Mouse (Mus musculus): ENCODE measurements around the gene Kcne4. TPM values are rescaled to one million over a fixed set of nuclear protein-coding genes. Genes with fewer than 3 reads are reported as not detected.

Kcne4 gene
- polyA plus RNA-seq, 1 experiment from 2014 or later = 4.6 TPM

DNA sequence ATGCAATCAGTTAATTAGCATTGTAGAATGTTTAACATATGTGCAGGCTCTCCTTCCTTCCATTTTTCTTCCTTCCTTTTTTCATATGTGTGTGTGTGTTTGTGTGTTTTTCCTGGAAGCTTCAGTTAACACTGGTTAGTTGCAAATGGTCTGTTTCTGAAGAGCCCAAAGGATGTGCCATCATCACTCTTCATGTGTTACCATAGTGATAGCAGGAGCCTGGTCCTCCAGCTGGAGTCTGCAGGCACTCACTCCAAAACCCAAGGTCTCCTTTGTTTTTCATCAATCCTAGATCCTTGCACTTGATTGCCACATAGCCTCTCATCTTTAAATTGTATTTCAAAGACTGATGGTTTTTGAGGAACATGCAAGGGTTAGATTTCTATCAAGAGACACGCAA lies 29.1 kb downstream of the Kcne4 start:
- no peak overlapping the region for H3K9ac ChIP-seq (ENCODE audit: low read length)
- H3K4me3 ChIP-seq (ENCODE audit: low read depth, low read length) = no peak overlapping the region
- no peaks in the 10 kb centered on the region for H3K4me1 ChIP-seq (replicated peaks; ENCODE audit: control insufficient read depth, insufficient read depth, low read length)
- no peaks in the 10 kb centered on the region for H3K9me3 ChIP-seq (ENCODE audit: control insufficient read depth, low read length)
- DNase-seq (ENCODE audit: low spot score) (no peak), ATAC-seq (replicated peaks; ENCODE audit: low FRiP score, low TSS enrichment, low read depth) (no peak)
- no peaks in the 10 kb centered on the region for H3K36me3 ChIP-seq (ENCODE audit: control insufficient read depth, insufficient read depth, low read length)
- H3K4me2 ChIP-seq (ENCODE audit: low read length) = no peak overlapping the region
- H3K27me3 ChIP-seq (replicated peaks; ENCODE audit: control insufficient read depth, insufficient read depth, low read length) = no peaks in the 10 kb centered on the region
- WGBS = 86% methylated on average over 1 of the region's 1 CpGs
- no peak overlapping the region for H3K27ac ChIP-seq (ENCODE audit: low read depth)

DNA sequence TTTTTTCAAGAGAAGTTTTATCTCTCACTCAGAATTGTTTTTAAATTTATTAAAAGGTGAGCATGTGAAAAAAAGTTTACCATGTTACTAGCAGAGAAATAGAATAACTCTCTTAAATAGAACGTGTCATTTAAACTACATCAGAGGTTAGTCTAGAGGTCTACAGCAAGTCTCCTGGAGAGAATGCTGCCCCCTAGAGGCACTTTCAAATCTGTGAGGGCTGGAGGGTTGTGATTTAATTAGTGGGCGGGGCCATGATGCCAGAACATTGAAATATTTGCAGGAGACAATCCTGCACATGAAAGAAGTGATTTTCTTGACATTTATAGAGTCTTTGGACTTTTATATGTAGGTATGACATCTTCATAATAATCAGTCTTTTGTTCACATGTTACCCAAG lies 29.9 kb downstream of the Kcne4 start:
- Histone ChIP-seq H3K4me3 (ENCODE audit: low read depth, low read length) (no peak overlapping the region), H3K9me3 (ENCODE audit: control insufficient read depth, low read length) (no peaks in the 10 kb centered on the region), H3K4me2 (ENCODE audit: low read length) (no peak overlapping the region), H3K27me3 (replicated peaks; ENCODE audit: control insufficient read depth, insufficient read depth, low read length) (no peaks in the 10 kb centered on the region), H3K4me1 (replicated peaks; ENCODE audit: control insufficient read depth, insufficient read depth, low read length) (no peaks in the 10 kb centered on the region), H3K27ac (ENCODE audit: low read depth) (no peak overlapping the region), H3K9ac (ENCODE audit: low read length) (no peak overlapping the region), H3K36me3 (ENCODE audit: control insufficient read depth, insufficient read depth, low read length) (no peaks in the 10 kb centered on the region)
- DNase-seq (ENCODE audit: low spot score) (no peak), ATAC-seq (replicated peaks; ENCODE audit: low FRiP score, low TSS enrichment, low read depth) (no peak)
- 47% methylated on average over 2 of the region's 2 CpGs for WGBS

DNA sequence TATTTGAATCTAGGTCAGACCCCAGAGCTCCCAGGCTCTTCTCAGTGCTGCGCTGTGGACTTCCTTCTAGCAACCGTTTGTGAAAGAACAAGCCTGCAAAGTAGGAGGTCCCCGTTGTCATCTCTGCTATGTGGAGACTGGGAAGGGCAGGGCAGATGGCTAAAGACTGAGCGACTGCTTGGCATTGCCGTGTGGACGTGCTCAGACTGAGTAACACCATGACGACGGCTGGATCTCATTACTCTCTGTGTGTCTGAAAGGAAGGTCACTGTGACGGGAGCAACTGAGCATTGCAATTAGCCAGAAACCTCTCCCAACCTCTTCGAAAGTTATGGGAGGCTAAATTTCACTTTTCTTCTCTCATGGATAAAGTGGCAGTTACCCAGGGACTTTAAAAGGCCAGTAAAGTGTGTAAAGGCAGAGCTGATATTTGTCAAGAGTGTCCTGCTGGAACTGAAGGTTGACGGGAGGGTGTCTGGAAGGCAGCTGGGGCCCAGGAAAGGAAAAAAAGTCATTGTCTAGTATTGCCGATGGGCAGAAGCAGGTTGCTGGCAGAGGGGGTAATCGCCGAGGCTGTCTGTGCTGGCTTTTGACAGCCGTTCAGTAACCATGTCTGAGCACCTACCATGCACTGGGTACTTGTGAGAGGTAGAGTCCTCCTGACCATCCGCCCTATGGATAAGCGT lies 36.0 kb downstream of the Kcne4 start:
- H3K36me3 ChIP-seq (ENCODE audit: control insufficient read depth, insufficient read depth, low read length) = no peaks in the 10 kb centered on the region
- DNase-seq (ENCODE audit: low spot score) (no peak), ATAC-seq (replicated peaks; ENCODE audit: low FRiP score, low TSS enrichment, low read depth) (no peak)
- H3K9me3 ChIP-seq (ENCODE audit: control insufficient read depth, low read length) = 0 out of 2 replicates have a peak, but pooled peaks cover 4% of the 10 kb centered on the region
- H3K27me3 ChIP-seq (replicated peaks; ENCODE audit: control insufficient read depth, insufficient read depth, low read length) = no peaks in the 10 kb centered on the region
- H3K4me2 ChIP-seq (ENCODE audit: low read length) = no peak overlapping the region
- no peak overlapping the region for H3K4me3 ChIP-seq (ENCODE audit: low read depth, low read length)
- H3K4me1 ChIP-seq (replicated peaks; ENCODE audit: control insufficient read depth, insufficient read depth, low read length) = no peaks in the 10 kb centered on the region
- no peak overlapping the region for H3K27ac ChIP-seq (ENCODE audit: low read depth)
- WGBS = 59% methylated on average over 17 of the region's 17 CpGs
- no peak overlapping the region for H3K9ac ChIP-seq (ENCODE audit: low read length)

DNA sequence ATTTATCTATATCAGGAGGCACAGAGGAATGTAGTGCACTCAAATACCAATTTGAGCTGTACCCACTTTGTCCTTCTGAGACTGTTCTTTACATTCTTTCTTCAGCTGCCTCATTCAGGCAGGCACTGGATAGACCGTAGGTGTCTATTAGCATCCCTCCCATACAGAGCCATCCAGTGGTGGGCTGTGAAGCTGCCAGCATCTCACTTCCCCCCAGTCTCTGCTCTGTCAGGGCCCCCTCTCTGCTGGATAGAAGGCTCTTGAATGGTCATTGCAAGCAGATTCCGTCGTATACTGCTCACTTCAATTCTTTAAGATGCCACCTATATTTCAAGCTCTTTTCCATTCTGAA lies 36.5 kb downstream of the Kcne4 start:
- Histone ChIP-seq H3K4me3 (ENCODE audit: low read depth, low read length) (no peak overlapping the region), H3K27ac (ENCODE audit: low read depth) (no peak overlapping the region), H3K27me3 (replicated peaks; ENCODE audit: control insufficient read depth, insufficient read depth, low read length) (no peaks in the 10 kb centered on the region), H3K9ac (ENCODE audit: low read length) (no peak overlapping the region), H3K36me3 (ENCODE audit: control insufficient read depth, insufficient read depth, low read length) (no peaks in the 10 kb centered on the region), H3K9me3 (ENCODE audit: control insufficient read depth, low read length) (0 out of 2 replicates have a peak, but pooled peaks cover 4% of the 10 kb centered on the region), H3K4me2 (ENCODE audit: low read length) (no peak overlapping the region), H3K4me1 (replicated peaks; ENCODE audit: control insufficient read depth, insufficient read depth, low read length) (no peaks in the 10 kb centered on the region)
- ATAC-seq (replicated peaks; ENCODE audit: low FRiP score, low TSS enrichment, low read depth) = no peak
- no peak for DNase-seq (ENCODE audit: low spot score)
- 95% methylated on average over 3 of the region's 3 CpGs for WGBS

DNA sequence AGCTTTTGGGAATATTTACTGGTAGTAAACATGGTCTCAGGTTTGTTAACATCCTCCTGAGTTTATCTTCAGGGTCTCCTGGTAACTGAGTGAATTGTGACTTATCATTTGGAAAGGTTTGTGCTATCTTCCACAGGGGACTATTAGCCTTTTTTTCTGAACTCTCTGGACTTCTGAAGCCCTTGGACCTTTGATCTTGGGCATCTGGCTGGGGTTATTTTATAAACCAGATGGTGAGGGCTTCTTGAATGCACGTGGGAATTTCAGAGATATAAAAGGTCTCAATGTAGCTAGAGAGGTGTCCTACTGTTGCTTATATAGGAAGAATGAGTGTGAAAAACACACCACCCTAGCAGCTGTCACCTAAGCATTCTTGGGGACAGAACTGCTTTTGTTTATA lies 37.7 kb downstream of the Kcne4 start:
- ATAC-seq (replicated peaks; ENCODE audit: low FRiP score, low TSS enrichment, low read depth) (no peak), DNase-seq (ENCODE audit: low spot score) (no peak)
- H3K4me3 ChIP-seq (ENCODE audit: low read depth, low read length) = no peak overlapping the region
- H3K4me2 ChIP-seq (ENCODE audit: low read length) = no peak overlapping the region
- no peak overlapping the region for H3K9ac ChIP-seq (ENCODE audit: low read length)
- no peaks in the 10 kb centered on the region for H3K4me1 ChIP-seq (replicated peaks; ENCODE audit: control insufficient read depth, insufficient read depth, low read length)
- 0 out of 2 replicates have a peak, but pooled peaks cover 4% of the 10 kb centered on the region for H3K9me3 ChIP-seq (ENCODE audit: control insufficient read depth, low read length)
- H3K36me3 ChIP-seq (ENCODE audit: control insufficient read depth, insufficient read depth, low read length) = no peaks in the 10 kb centered on the region
- 30% methylated on average over 1 of the region's 1 CpGs for WGBS
- no peak overlapping the region for H3K27ac ChIP-seq (ENCODE audit: low read depth)
- H3K27me3 ChIP-seq (replicated peaks; ENCODE audit: control insufficient read depth, insufficient read depth, low read length) = no peaks in the 10 kb centered on the region

DNA sequence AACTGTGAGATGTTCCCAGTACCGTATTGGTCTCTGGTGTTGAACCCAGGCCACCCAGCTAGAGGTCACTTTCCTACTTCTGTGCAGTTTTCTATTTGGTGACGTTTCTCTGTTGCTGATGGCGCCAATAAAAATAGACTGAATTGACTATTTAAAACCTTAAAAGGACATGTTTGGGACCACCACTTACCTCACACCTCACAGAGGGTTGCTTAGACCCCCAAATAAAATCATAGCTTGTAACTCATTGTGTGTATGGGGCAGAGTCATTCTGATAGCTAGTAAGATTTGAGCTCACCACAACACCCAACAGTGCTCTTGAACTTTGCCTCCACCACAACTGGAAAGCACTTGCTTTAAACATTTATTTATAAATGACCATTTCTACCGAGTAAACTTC lies 43.0 kb downstream of the Kcne4 start:
- DNase-seq (ENCODE audit: low spot score) = no peak
- ATAC-seq (replicated peaks; ENCODE audit: low FRiP score, low TSS enrichment, low read depth) = no peak
- Histone ChIP-seq H3K4me1 (replicated peaks; ENCODE audit: control insufficient read depth, insufficient read depth, low read length) (peaks cover 5% of the 10 kb centered on the region; the same call in 1 of the 2 replicates), H3K36me3 (ENCODE audit: control insufficient read depth, insufficient read depth, low read length) (no peaks in the 10 kb centered on the region), H3K9ac (ENCODE audit: low read length) (no peak overlapping the region), H3K4me2 (ENCODE audit: low read length) (no peak overlapping the region), H3K4me3 (ENCODE audit: low read depth, low read length) (no peak overlapping the region), H3K27me3 (replicated peaks; ENCODE audit: control insufficient read depth, insufficient read depth, low read length) (no peaks in the 10 kb centered on the region), H3K9me3 (ENCODE audit: control insufficient read depth, low read length) (0 out of 2 replicates have a peak, but pooled peaks cover 4% of the 10 kb centered on the region), H3K27ac (ENCODE audit: low read depth) (no peak overlapping the region)
- WGBS = 63% methylated on average over 4 of the region's 4 CpGs

DNA sequence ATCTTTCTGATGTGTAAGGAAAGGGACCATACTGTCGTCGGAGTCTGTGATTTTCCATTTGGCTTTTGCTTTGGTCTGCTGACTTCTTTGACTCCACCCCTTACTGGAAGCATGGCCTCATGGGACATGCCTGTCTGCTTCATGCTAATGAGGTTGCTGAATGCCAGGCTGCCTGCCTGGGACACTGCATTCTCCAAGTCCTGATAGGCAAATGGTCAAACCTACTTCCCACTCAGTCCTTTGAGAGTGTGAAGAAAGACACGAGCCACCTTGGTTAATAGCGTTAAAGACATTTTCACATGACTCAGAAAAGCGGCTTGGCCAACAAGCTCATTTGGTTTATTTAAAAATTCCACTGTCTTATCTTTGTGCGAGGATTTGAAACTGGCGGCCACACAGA lies 43.5 kb downstream of the Kcne4 start:
- H3K9me3 ChIP-seq (ENCODE audit: control insufficient read depth, low read length) = 0 out of 2 replicates have a peak, but pooled peaks cover 4% of the 10 kb centered on the region
- H3K4me1 ChIP-seq (replicated peaks; ENCODE audit: control insufficient read depth, insufficient read depth, low read length) = peaks cover 5% of the 10 kb centered on the region; the same call in 1 of the 2 replicates
- H3K36me3 ChIP-seq (ENCODE audit: control insufficient read depth, insufficient read depth, low read length) = no peaks in the 10 kb centered on the region
- H3K27ac ChIP-seq (ENCODE audit: low read depth) = no peak overlapping the region
- H3K4me3 ChIP-seq (ENCODE audit: low read depth, low read length) = no peak overlapping the region
- 68% methylated on average over 7 of the region's 7 CpGs for WGBS
- ATAC-seq (replicated peaks; ENCODE audit: low FRiP score, low TSS enrichment, low read depth) = no peak
- H3K27me3 ChIP-seq (replicated peaks; ENCODE audit: control insufficient read depth, insufficient read depth, low read length) = no peaks in the 10 kb centered on the region
- H3K9ac ChIP-seq (ENCODE audit: low read length) = no peak overlapping the region
- no peak for DNase-seq (ENCODE audit: low spot score)
- no peak overlapping the region for H3K4me2 ChIP-seq (ENCODE audit: low read length)

DNA sequence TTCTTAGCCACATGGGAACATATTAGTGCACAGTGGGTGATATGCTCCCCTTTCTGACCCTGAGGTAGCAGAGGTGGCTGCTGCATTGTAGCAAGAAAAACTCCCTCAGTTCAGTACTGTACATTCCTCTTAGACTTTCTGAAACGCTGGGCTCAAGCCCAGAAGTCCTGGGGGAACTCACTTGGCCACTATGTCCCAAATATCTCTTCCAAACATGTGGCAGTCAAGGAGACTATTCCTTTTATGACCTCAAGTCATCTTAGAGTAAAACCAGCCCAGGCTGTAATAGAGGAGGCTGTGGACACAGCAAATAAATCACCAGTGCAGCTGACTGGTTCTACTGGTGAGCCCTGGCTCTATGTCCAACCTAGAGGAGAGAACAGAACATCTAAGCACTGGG lies 45.7 kb downstream of the Kcne4 start:
- WGBS = 73% methylated on average over 1 of the region's 1 CpGs
- Histone ChIP-seq H3K9me3 (ENCODE audit: control insufficient read depth, low read length) (no peaks in the 10 kb centered on the region), H3K36me3 (ENCODE audit: control insufficient read depth, insufficient read depth, low read length) (no peaks in the 10 kb centered on the region), H3K9ac (ENCODE audit: low read length) (no peak overlapping the region), H3K4me3 (ENCODE audit: low read depth, low read length) (no peak overlapping the region), H3K4me1 (replicated peaks; ENCODE audit: control insufficient read depth, insufficient read depth, low read length) (peaks cover 5% of the 10 kb centered on the region; the same call in 1 of the 2 replicates), H3K4me2 (ENCODE audit: low read length) (no peak overlapping the region), H3K27ac (ENCODE audit: low read depth) (no peak overlapping the region), H3K27me3 (replicated peaks; ENCODE audit: control insufficient read depth, insufficient read depth, low read length) (no peaks in the 10 kb centered on the region)
- ATAC-seq (replicated peaks; ENCODE audit: low FRiP score, low TSS enrichment, low read depth) = no peak
- no peak for DNase-seq (ENCODE audit: low spot score)

DNA sequence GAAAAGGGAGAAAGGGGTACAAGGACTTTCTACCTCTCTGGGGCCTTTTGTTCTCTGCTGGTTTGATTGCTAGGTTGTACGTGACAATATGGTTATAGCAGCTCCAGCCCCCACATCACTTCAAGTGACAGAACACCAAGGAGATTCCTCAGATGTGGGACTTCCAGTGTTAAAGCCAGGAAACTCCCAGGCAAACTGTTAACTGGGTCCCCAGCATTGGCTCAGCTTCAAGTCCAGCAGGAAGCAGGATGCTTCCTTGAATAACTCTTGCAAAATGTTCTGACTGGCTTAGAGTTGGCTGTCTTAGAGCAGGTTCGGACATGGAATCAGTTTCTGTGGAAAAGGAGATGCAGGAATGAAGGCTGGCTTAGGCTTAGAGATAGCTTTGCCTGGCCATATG lies 47.3 kb downstream of the Kcne4 start:
- Histone ChIP-seq H3K4me2 (ENCODE audit: low read length) (no peak overlapping the region), H3K36me3 (ENCODE audit: control insufficient read depth, insufficient read depth, low read length) (no peaks in the 10 kb centered on the region), H3K9me3 (ENCODE audit: control insufficient read depth, low read length) (no peaks in the 10 kb centered on the region), H3K4me3 (ENCODE audit: low read depth, low read length) (no peak overlapping the region), H3K9ac (ENCODE audit: low read length) (no peak overlapping the region), H3K27me3 (replicated peaks; ENCODE audit: control insufficient read depth, insufficient read depth, low read length) (no peaks in the 10 kb centered on the region), H3K27ac (ENCODE audit: low read depth) (no peak overlapping the region), H3K4me1 (replicated peaks; ENCODE audit: control insufficient read depth, insufficient read depth, low read length) (peaks cover 5% of the 10 kb centered on the region; the same call in 1 of the 2 replicates)
- ATAC-seq (replicated peaks; ENCODE audit: low FRiP score, low TSS enrichment, low read depth) (no peak), DNase-seq (ENCODE audit: low spot score) (no peak)
- WGBS = 65% methylated on average over 2 of the region's 2 CpGs

All from intestine, embryonic 14.5 days (tissue).